Mouse (Mus musculus) ES-Bruce4 (cell line): Measurements from ENCODE around the gene Arid1b. TPM values are rescaled to one million over a fixed set of nuclear protein-coding genes. Genes with fewer than 3 reads are reported as not detected.

Experiments used
- H3K27ac ChIP-seq: 2 replicates; pipeline ENCODE4 v1.5.1; 2012; ENCODE audit warnings: low read length, inconsistent platforms; ENCODE audit not compliant: insufficient read depth
- H3K27me3 ChIP-seq: 2 replicates; pipeline ENCODE4 v1.6.1; 2012; ENCODE audit warnings: mild to moderate bottlenecking, low read length, inconsistent platforms; ENCODE audit not compliant: control insufficient read depth, poor library complexity, insufficient read depth, severe bottlenecking
- H3K36me3 ChIP-seq: 2 replicates; pipeline ENCODE4 v1.6.1; 2012; ENCODE audit warnings: inconsistent platforms, mild to moderate bottlenecking, low read length, moderate library complexity; ENCODE audit not compliant: control insufficient read depth, poor library complexity, insufficient read depth, severe bottlenecking
- H3K4me1 ChIP-seq: one replicate; pipeline ENCODE4 v1.8.1; 2011; ENCODE audit warnings: low read length; ENCODE audit not compliant: control insufficient read depth, insufficient read depth
- H3K4me3 ChIP-seq: 2 replicates; pipeline ENCODE4 v1.5.1; 2011; ENCODE audit warnings: low read depth, mild to moderate bottlenecking, low read length
- H3K9ac ChIP-seq: 2 replicates; pipeline ENCODE4 v1.6.1; 2012; ENCODE audit warnings: low read depth, mild to moderate bottlenecking, inconsistent platforms; ENCODE audit not compliant: poor library complexity, severe bottlenecking
- H3K9me3 ChIP-seq: replicated peaks from 2 replicates; pipeline ENCODE4 v1.6.1; 2012; ENCODE audit warnings: mild to moderate bottlenecking, low read length, inconsistent platforms; ENCODE audit not compliant: control insufficient read depth, poor library complexity, insufficient read depth, severe bottlenecking
- CTCF ChIP-seq: IDR thresholded peaks from one replicate; pipeline ENCODE4 v1.8.1; 2011; ENCODE audit warnings: low read depth, low read length
- EP300 ChIP-seq: IDR thresholded peaks from 2 replicates; pipeline ENCODE4 v1.6.1; 2011; ENCODE audit warnings: low read depth, low read length; ENCODE audit not compliant: insufficient read depth
- POLR2A ChIP-seq: IDR thresholded peaks from one replicate; pipeline ENCODE4 v1.8.1; 2011; ENCODE audit warnings: low read length; ENCODE audit not compliant: insufficient read depth
- polyA plus RNA-seq: library from polyadenylated mRNA; stranded (reverse); fragments of >200 nt; gene quantifications from 2 replicates; pipeline ENCODE4 v1.2.4, GENCODE M21; 2011; ENCODE audit warnings: low read depth; ENCODE audit not compliant: missing spikeins, insufficient read depth, insufficient read length

The Arid1b gene
- polyA plus RNA-seq, 1 experiment: 20.4 TPM

DNA sequence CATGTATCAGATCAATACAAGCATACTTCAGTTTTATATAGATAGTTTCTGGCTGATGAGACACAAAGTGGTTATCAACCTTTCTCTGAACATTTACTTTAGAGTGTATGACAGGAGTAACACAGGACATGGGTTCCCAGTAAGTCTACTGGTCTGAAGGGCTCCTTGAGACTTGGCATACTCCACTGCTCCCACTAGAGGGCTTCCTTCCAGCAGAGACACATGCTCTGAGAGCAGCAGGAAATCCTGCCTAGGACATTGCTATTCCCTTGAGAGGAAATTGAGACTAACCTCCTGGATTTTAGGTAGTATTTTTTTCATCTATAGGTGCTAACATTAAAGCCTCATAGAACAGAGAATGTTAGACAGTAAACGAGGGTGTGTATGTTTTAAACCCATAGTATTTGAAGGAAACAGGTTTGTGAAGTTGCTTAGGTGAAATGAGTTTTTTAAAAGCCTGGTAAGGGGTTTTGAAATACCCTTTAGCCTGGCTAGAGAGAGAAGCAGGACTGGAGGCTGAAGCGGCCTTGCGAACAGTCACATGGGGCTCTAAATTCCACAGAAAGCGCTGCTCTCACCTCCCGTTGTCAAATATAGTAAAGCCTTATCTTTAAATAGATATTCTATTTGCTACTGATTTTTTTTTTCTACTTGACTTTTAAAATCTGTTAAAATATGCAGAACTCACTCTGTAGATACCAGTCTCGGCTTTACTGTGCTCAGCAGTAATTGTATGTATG lies 207.9 kb downstream of the Arid1b start:
- no peak overlapping the region for H3K4me3 ChIP-seq
- H3K9me3 ChIP-seq: no peaks in the 10 kb centered on the region
- H3K36me3 ChIP-seq: no peaks in the 10 kb centered on the region
- H3K27me3 ChIP-seq: no peaks in the 10 kb centered on the region
- H3K9ac ChIP-seq: no peak overlapping the region
- H3K4me1 ChIP-seq: no peaks in the 10 kb centered on the region
- H3K27ac ChIP-seq: no peak overlapping the region
- TF ChIP-seq CTCF (peak; percentile 72), POLR2A (no peak)

- Histone ChIP-seq H3K27me3 (no peaks in the 10 kb centered on the region), H3K4me1 (no peaks in the 10 kb centered on the region), H3K9ac (no peak overlapping the region), H3K27ac (no peak overlapping the region), H3K4me3 (no peak overlapping the region), H3K9me3 (no peaks in the 10 kb centered on the region), H3K36me3 (no peaks in the 10 kb centered on the region)
- TF ChIP-seq POLR2A (no peak), CTCF (no peak), EP300 (no peak)
Observed at GRCm38 (mm10) chr17:5202756-5203155, 208.6 kb downstream of the Arid1b start.

DNA sequence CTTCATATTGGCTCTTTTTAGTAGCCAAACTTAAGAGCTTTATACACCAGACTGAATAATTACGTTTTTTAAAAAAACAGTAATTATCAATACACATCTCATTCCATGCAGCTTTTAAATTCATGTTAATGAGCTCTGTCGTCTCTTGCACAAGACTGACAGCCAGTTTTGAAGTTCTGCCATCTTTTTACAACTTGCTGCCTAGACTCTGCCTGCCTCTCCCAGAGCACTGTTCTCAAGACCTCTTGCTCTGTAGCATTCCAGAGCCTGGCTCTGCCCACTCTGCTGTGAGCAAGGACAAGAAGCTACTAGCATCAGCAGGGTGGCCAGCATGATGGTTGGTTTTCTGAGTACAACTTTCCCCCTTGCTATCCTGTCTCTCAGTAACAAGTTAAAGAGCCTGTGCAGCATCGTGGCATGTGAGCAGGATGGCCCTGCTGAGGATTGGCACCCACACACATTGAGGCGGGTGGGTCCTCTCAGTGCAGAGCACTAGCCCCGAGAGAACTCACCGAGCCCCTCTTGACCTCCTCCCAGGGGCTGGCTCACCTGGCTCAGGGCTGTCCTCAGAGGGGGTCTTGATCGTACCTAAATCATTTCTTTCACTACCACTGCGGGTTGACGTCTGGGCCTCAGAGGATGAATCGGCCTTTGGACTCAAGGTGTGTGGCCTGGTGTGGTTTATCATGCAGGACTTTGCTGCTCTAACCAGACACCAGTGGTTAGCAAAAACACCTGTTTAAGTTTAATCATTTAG lies 209.4 kb downstream of the Arid1b start:
- no peaks in the 10 kb centered on the region for H3K27me3 ChIP-seq
- H3K4me3 ChIP-seq: no peak overlapping the region
- no peaks in the 10 kb centered on the region for H3K4me1 ChIP-seq
- H3K27ac ChIP-seq: no peak overlapping the region
- H3K9me3 ChIP-seq: no peaks in the 10 kb centered on the region
- H3K36me3 ChIP-seq: no peaks in the 10 kb centered on the region
- no peak overlapping the region for H3K9ac ChIP-seq
- TF ChIP-seq CTCF: no peak

DNA sequence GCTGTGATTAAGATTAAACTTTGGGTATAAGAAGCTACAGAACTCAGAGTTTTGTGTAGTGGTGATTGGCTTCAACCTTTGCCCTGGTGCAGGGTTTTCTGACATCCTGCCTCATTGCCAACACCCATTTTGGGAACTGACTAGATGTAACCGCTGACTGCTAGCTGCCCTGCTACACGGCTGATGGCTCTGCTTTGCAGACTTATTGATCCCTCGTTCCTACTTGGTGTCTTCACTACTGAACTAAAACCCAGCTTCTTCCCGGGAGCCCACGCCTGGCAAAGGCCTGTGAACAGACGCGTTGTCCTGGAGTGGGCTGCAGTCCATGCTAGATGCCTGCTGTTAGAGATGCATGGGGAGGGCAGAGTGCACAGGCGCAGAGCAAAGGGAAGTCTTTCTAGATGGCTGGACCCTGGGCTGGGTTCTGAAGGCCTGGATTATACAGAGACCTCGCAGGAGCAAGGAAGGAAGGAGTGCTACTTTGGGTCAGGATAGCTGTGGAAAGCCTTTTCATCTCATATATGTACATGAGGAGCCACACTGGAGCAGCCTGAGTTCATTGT lies 210.1 kb downstream of the Arid1b start:
- no peak overlapping the region for H3K27ac ChIP-seq
- no peaks in the 10 kb centered on the region for H3K27me3 ChIP-seq
- no peaks in the 10 kb centered on the region for H3K36me3 ChIP-seq
- H3K4me3 ChIP-seq: no peak overlapping the region
- TF ChIP-seq EP300 (no peak), POLR2A (no peak), CTCF (no peak)
- H3K4me1 ChIP-seq: no peaks in the 10 kb centered on the region
- no peak overlapping the region for H3K9ac ChIP-seq
- no peaks in the 10 kb centered on the region for H3K9me3 ChIP-seq

DNA sequence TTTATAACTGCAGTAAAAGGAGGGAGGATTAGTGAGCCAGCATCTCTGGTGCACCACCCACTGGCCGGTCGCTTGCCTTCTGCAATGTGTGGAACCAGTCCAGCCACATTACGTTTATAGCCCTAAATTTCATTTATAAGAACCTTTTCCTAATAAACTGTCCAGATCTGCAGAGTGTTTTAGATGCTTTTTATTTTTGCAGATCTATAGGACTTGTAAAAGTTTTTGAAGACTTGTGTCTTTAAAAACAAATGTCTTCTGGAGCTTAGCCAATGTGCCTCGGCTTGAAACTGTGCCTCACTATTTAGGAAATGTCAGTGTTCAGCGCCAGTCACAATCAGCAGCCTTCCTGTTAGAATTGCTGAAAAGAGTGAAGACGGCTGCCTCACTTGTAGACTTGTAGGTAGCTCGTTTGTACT lies 211.0 kb downstream of the Arid1b start:
- Histone ChIP-seq H3K4me3 (no peak overlapping the region), H3K9ac (no peak overlapping the region), H3K36me3 (no peaks in the 10 kb centered on the region), H3K4me1 (no peaks in the 10 kb centered on the region), H3K27me3 (no peaks in the 10 kb centered on the region), H3K27ac (no peak overlapping the region), H3K9me3 (no peaks in the 10 kb centered on the region)
- TF ChIP-seq POLR2A (no peak), EP300 (no peak), CTCF (no peak)

- no peak overlapping the region for H3K4me3 ChIP-seq
- no peaks in the 10 kb centered on the region for H3K27me3 ChIP-seq
- H3K36me3 ChIP-seq: no peaks in the 10 kb centered on the region
- H3K27ac ChIP-seq: no peak overlapping the region
- no peak overlapping the region for H3K9ac ChIP-seq
- TF ChIP-seq CTCF (no peak), EP300 (no peak), POLR2A (no peak)
- no peaks in the 10 kb centered on the region for H3K4me1 ChIP-seq
- no peaks in the 10 kb centered on the region for H3K9me3 ChIP-seq
Observed at GRCm38 (mm10) chr17:5206731-5207130, 212.6 kb downstream of the Arid1b start.
